Mouse (Mus musculus): ENCODE results near the gene Dcaf4.

Dcaf4 gene

GRCm38 (mm10) chr12:83553816-83554215, 33.5 kb downstream of the Dcaf4 start:
- no peak for DNase-seq

DNA sequence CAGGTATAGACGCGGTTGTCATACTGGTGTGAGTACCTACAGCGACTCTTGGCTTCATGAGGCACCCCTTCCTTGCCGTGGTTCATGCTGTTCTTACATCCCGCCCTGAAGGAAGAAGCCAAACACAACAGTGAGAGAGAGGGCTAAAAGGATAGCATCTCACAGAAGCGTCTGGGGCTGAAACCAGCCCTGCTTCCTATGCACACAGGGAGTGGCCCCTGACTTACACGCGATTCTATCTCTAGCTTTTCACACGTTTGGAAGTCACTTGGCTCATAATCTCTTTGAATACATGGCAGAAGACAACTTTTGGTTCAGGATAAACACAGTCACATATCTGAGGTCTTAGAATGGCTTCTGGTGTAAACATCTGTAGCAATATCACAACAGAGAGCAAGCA, 35.3 kb downstream of the Dcaf4 start:
- DNase-seq: peak; percentile 11

DNA sequence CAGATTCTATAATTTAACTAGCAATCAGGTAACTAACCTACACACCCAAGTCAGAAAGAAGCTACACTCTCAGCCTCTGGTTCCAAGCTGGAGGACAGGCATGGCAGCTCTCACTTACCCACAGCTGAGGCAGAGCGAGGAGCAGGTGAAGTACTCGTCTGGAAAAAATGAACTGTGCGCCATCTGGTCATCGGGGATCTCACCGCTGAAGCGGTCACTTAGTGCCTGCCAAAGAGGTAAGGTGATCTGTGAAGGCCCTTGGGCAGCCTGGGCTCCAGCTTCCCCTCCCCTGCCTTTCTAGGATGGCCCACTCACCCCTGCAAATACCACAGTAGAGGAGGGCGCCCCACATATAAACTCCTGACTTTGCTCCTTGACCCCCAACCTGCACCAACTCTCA, 38.2 kb downstream of the Dcaf4 start:
- no peak for DNase-seq

DNA sequence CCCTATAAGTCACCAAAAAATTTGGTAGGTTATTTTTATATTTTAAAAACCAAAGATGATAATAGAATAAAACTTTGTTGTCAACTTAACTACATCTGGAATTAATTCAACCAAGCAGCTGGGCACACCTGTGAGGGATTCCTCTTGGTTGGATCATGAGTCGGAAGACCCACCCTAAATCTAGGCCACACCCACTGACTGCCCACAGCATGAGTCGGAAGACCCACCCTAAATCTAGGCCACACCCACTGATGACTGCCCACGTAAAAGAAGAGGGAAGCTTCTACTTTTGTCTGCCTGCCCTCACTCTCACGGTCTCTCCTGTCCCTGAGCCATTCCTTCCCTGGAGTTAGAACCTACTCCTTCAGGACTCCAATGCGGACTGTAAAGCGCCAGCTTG, 39.9 kb downstream of the Dcaf4 start:
- no peak for DNase-seq

DNA sequence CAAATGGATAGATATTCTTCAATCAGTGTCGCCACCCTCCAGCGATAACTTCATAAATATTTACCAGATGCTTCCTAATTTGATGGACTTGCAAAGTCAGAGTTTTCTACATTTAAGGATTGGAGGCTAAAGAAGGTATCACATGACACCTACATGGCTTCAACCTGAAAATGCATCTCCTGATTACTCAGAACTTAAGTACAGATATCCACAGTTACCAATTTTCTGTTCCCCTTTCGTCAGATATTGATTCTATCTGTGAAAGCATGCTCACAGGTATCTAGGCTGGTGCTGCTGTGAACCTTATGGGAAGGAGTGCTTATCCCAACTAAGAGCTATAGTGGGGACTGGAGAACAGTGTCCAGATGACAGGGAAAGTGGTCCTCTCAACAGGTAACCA, 42.3 kb downstream of the Dcaf4 start:
- DNase-seq: no peak

- no peak for DNase-seq
Observed at GRCm38 (mm10) chr12:83569866-83570265, 49.6 kb downstream of the Dcaf4 start.

DNA sequence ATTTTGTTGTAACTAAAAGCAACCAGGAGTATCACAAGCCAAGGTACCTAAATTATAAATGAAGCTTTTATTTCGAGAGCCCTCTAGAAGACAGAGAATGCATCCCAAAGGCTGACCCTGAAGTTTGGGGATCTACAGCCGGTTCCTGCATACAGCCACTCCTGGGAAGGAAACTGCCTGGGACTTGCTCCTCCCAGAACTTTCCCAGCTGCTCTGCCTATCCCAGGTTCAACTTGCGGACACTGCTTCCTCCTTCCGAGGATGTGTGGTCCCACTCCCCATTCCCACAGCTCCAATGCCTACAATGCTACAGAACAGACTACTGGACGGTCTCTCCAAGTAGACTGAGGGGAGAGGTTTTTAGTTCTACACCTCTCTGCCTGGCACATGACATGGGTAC, 52.5 kb downstream of the Dcaf4 start:
- DNase-seq: no peak

GRCm38 (mm10) chr12:83577445-83577844, 57.2 kb downstream of the Dcaf4 start:
- DNase-seq: no peak

DNA sequence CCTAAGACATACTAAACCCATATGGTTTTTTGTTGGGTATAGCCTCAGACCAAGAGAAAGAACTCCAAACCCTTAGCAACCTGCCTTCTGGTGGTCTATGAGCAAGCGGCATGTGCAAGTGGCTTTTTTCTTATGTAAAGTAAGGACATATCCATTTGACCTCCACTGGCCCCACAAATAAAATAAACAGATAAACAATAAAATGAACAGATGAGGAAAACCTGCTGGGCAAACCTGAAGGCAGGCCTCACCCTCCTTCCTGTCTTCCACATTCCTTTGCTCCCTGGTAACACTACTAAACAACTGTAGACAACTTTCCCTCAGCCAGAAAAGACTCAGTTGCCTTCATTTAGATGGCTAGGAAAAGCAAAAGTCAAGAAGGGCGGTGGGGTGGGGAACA, 58.1 kb downstream of the Dcaf4 start:
- no peak for DNase-seq

- DNase-seq: no peak
Observed at GRCm38 (mm10) chr12:83578896-83579569, 58.8 kb downstream of the Dcaf4 start.

GRCm38 (mm10) chr12:83580283-83580682, 60.0 kb downstream of the Dcaf4 start:
- DNase-seq: no peak

DNA sequence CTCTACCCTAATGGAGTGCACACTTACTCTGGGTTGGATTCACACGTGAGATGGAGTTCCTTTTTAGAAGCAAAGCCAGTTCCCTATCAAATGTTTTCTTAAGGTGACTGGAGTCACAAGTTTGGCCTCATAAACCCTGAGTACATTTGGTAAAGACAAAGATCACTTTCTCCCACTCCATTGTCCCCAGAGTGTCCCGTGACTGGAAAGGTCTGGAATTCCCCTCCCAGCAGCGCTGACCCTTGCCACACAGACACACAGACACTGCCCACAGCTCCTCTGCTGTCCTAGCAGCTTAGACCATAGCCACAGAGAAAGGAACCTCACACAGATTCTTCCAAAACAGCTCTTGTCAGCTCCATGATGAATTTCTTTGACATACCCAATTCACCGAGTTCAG, 61.8 kb downstream of the Dcaf4 start:
- no peak for DNase-seq

DNA sequence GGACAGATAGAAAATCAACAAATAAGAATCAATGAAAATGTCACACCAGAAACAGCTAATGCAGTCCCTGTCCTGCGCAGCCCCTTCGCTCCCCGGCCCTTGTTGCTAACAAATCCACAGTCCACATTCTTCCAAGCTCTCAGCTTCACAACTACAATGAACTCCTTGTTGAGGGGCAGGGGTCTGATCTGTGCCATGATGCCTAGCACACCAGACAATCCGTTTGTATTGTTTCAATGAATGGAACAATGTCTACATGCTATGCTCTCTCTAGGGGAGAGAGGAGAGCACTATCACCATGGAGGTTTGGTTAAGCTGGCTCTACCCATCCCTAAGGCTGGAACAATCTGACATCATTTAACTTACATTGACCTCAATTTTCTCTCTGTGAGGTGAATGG, 62.5 kb downstream of the Dcaf4 start:
- no peak for DNase-seq

GRCm38 (mm10) chr12:83586628-83587027, 66.4 kb downstream of the Dcaf4 start:
- no peak for DNase-seq
